Mouse (Mus musculus) embryonic facial prominence, embryonic 13.5 days (tissue): ENCODE results near the gene P2rx3. TPM values are rescaled to one million over a fixed set of nuclear protein-coding genes. Genes with fewer than 3 reads are reported as not detected.
A peak's percentile ranks its signal among the peaks of the same experiment; 100 is the strongest.

ENCODE experiments used
- ATAC-seq: fragments of 200-750 bp; cut with Nextera tagmentation; 2 replicates; pipeline ENCODE4 v1.8.0; 2017; ENCODE audit warnings: low read depth; ENCODE audit not compliant: insufficient number of reproducible peaks, insufficient read depth, low FRiP score, low TSS enrichment
- H3K27ac ChIP-seq: fragments of 300-500 bp; sonication (generic); 2 replicates; pipeline ENCODE4 v1.5.1; 2015; ENCODE audit warnings: moderate library complexity, mild to moderate bottlenecking, inconsistent platforms
- H3K27me3 ChIP-seq: fragments of 300-500 bp; sonication (generic); 2 replicates; pipeline ENCODE4 v1.6.1; 2015; ENCODE audit warnings: mild to moderate bottlenecking, inconsistent platforms
- H3K36me3 ChIP-seq: fragments of 300-500 bp; sonication (generic); 2 replicates; pipeline ENCODE4 v1.6.1; 2015; ENCODE audit warnings: mild to moderate bottlenecking, inconsistent platforms
- H3K4me1 ChIP-seq: fragments of 300-500 bp; sonication (generic); 2 replicates; pipeline ENCODE4 v1.6.1; 2015; ENCODE audit warnings: inconsistent platforms
- H3K4me2 ChIP-seq: fragments of 300-500 bp; sonication (generic); 2 replicates; pipeline ENCODE4 v1.6.1; 2015; ENCODE audit warnings: moderate library complexity, mild to moderate bottlenecking, inconsistent platforms
- H3K4me3 ChIP-seq: fragments of 300-500 bp; sonication (generic); 2 replicates; pipeline ENCODE4 v1.5.1; 2015; ENCODE audit warnings: mild to moderate bottlenecking, inconsistent platforms
- H3K9ac ChIP-seq: fragments of 300-500 bp; sonication (generic); 2 replicates; pipeline ENCODE4 v1.6.1; 2015; ENCODE audit warnings: mild to moderate bottlenecking, inconsistent platforms
- H3K9me3 ChIP-seq: fragments of 300-500 bp; sonication (generic); 2 replicates; pipeline ENCODE4 v1.6.1; 2016; ENCODE audit warnings: inconsistent platforms
- WGBS: fragments of 180-500 bp; shearing (Covaris S2); methylation state at CpG from one replicate; pipeline ENCODE4 v1.1.7; 2015; ENCODE audit warnings: mixed read lengths; 5-methylcytosine and 5-hydroxymethylcytosine counted together
- polyA plus RNA-seq: library from polyadenylated mRNA; unstranded; fragments of >200 nt; fragmentation: Nextera tagmentation; extraction: Ambion mirVana; gene quantifications from 2 replicates; pipeline ENCODE4 v1.2.1, GENCODE M21; 2015

P2rx3 gene
- polyA plus RNA-seq, 1 experiment from 2014 or later: 1.1 TPM

DNA sequence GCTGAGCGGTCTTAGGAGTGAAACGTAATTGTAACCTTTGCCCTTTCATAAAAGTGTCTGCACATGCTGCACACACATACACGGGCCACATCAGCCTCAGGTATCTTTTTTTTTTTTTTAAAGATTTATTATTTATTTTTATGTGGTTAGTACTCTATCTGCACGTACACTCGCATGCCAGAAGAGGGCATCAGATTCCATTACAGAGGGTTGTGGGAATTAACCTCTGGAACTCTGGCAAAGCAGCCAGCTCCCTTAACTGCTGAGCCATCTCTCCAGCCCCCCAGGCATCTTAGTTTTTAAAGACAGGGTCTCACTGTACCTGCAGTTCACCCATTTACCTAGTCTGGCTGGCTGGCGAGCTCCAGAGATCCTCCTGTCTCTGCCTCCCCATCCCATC is 22.4 kb upstream of the P2rx3 start:
- Histone ChIP-seq H3K4me1 (peaks cover 17% of the 10 kb centered on the region), H3K36me3 (peaks cover 89% of the 10 kb centered on the region), H3K4me3 (no peak overlapping the region), H3K9ac (no peak overlapping the region), H3K27me3 (no peaks in the 10 kb centered on the region), H3K27ac (peak overlapping the region; percentile 77), H3K9me3 (no peaks in the 10 kb centered on the region), H3K4me2 (peak overlapping the region; percentile 67; the same call in 1 of the 2 replicates)
- WGBS: 89% methylated on average over 6 of the region's 6 CpGs
- ATAC-seq: no peak

DNA sequence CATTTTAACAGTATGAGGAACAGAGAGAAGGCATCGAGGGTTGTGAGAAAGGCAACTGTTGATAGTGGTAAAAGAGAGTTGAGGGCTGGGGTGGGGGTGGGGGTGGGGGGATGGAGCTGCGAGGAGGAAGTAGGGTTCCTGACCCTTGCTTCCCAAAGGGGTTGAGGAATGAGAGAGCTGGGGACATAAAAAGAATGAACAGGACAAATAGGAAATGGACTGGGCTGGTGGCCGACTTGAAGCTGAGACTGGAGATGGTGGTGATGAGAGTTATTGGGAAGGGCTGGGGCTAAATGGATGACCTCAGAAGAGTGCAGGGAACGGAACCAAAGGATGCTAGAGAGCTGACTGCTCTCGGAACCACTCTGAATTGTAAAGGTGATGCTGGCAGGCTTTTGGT is 19.4 kb upstream of the P2rx3 start:
- no peaks in the 10 kb centered on the region for H3K9me3 ChIP-seq
- ATAC-seq: no peak
- H3K27me3 ChIP-seq: no peaks in the 10 kb centered on the region
- H3K4me1 ChIP-seq: peaks cover 30% of the 10 kb centered on the region
- no peak overlapping the region for H3K4me2 ChIP-seq
- no peak overlapping the region for H3K4me3 ChIP-seq
- H3K9ac ChIP-seq: no peak overlapping the region
- H3K27ac ChIP-seq: no peak overlapping the region
- WGBS: 56% methylated on average over 5 of the region's 5 CpGs
- peaks cover 89% of the 10 kb centered on the region for H3K36me3 ChIP-seq

- ATAC-seq: no peak
Observed at GRCm38 (mm10) chr2:85053192-85053816, 16.0 kb upstream of the P2rx3 start.

GRCm38 (mm10) chr2:85050746-85051145 is 13.5 kb upstream of the P2rx3 start:
- Histone ChIP-seq H3K4me2 (peak overlapping the region; percentile 77), H3K9me3 (no peaks in the 10 kb centered on the region), H3K36me3 (peaks cover 58% of the 10 kb centered on the region), H3K4me1 (peaks cover 57% of the 10 kb centered on the region), H3K27ac (peak overlapping the region; percentile 98), H3K4me3 (peak overlapping the region; percentile 64), H3K27me3 (no peaks in the 10 kb centered on the region), H3K9ac (peak overlapping the region; percentile 71)
- ATAC-seq: no peak
- whole genome bisulfite sequencing: 30% methylated on average over 9 of the region's 9 CpGs

More at GRCm38 (mm10) chr2:85053192-85053816, 16.0 kb upstream of the P2rx3 start:
- H3K27ac ChIP-seq: no peak overlapping the region
- no peak overlapping the region for H3K9ac ChIP-seq
- peaks cover 69% of the 10 kb centered on the region for H3K36me3 ChIP-seq
- no peak overlapping the region for H3K4me2 ChIP-seq
- no peaks in the 10 kb centered on the region for H3K9me3 ChIP-seq
- peaks cover 44% of the 10 kb centered on the region for H3K4me1 ChIP-seq
- H3K4me3 ChIP-seq: no peak overlapping the region
- 80% methylated on average over 5 of the region's 5 CpGs for WGBS
- no peaks in the 10 kb centered on the region for H3K27me3 ChIP-seq

- peak overlapping the region; percentile 64 for H3K4me3 ChIP-seq
- H3K27me3 ChIP-seq: no peaks in the 10 kb centered on the region
- no peaks in the 10 kb centered on the region for H3K9me3 ChIP-seq
- H3K4me1 ChIP-seq: peaks cover 57% of the 10 kb centered on the region
- H3K4me2 ChIP-seq: peak overlapping the region; percentile 77
- H3K27ac ChIP-seq: peak overlapping the region; percentile 98
- peak overlapping the region; percentile 71 for H3K9ac ChIP-seq
- WGBS: 3% methylated on average over 10 of the region's 10 CpGs
- ATAC-seq: peak; percentile 35
- H3K36me3 ChIP-seq: peaks cover 58% of the 10 kb centered on the region
Observed at GRCm38 (mm10) chr2:85050001-85050634, 12.9 kb upstream of the P2rx3 start.

GRCm38 (mm10) chr2:85049277-85049676 is 12.0 kb upstream of the P2rx3 start:
- ATAC-seq: no peak
- peak overlapping the region; percentile 64 for H3K4me3 ChIP-seq
- peaks cover 57% of the 10 kb centered on the region for H3K4me1 ChIP-seq
- H3K9ac ChIP-seq: peak overlapping the region; percentile 84; the same call in 1 of the 2 replicates
- no peaks in the 10 kb centered on the region for H3K27me3 ChIP-seq
- WGBS: 33% methylated on average over 4 of the region's 4 CpGs
- H3K9me3 ChIP-seq: no peaks in the 10 kb centered on the region
- H3K36me3 ChIP-seq: peaks cover 57% of the 10 kb centered on the region
- peak overlapping the region; percentile 98 for H3K27ac ChIP-seq
- peak overlapping the region; percentile 77 for H3K4me2 ChIP-seq

DNA sequence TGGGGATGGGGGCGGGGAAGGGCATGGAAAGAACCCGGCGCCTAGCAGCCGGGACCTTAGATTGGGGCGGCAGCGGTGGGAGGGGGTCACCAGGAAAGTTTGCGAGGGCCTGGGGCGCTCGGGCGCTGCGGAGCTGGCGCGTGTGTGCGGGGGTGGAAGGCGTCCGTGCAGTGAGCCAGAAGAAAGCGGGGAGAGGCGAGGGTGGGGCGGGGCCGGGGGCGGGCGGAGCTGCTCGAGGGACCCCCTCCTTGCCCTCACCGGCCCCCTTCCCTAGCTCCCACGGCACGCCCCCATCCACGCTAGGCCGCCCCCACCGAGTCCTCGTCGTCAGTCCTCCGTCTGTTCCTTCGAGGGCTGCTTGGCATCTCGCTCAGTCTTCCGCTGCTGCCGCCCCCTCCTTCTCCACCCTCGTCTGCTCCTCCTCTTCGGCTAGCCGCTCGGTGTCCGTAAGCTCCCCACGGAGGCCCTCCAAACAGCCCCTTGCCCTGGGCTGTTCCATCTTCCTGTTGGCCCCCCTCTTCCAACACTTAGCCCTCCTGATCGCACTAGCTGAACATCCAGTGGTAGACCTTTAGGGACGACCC is 11.0 kb upstream of the P2rx3 start:
- Histone ChIP-seq H3K4me3 (peak overlapping the region; percentile 64), H3K4me2 (peak overlapping the region; percentile 77), H3K27ac (peak overlapping the region; percentile 98), H3K9ac (peak overlapping the region; percentile 84), H3K27me3 (no peaks in the 10 kb centered on the region), H3K4me1 (peaks cover 57% of the 10 kb centered on the region), H3K9me3 (no peaks in the 10 kb centered on the region), H3K36me3 (peaks cover 57% of the 10 kb centered on the region)
- WGBS: under 1% methylated on average over 37 of the region's 44 CpGs
- peak; percentile 70 for ATAC-seq

DNA sequence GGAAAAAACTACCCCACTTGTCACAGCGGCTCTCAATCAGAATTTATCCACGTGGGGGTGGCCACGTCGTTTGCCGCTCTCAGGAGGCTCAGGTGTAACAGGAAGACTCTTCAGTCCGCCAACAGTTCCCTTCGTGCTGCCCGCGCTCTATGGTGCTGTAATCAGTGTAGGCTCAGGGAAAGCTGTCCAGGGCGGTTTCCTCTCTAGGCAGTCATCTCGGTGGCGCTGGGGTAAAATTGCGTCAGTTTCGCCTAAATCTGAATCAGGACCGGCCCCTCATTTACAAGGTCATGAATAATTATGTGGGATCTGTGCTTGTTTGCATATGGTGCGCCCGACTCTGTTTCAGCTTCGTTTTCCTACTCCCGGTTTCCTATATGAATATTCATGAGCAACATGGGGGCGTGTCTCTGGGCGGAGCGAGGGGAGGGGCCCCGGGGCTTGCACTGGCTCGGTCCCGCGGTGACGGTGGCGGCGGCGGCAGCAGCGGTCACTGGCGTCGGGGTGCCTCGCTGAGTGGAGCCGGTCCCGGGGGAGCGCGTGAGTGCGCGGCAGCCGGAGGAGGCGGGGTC is 10.4 kb upstream of the P2rx3 start, which contains the start of gene Tnks1bp1:
Gene Tnks1bp1 (plus strand): TSS at position 427 of the 572 bp plus-strand sequence.
- H3K4me1 ChIP-seq: peaks cover 53% of the 10 kb centered on the region
- H3K4me3 ChIP-seq: peak within 1 kb of the TSS; percentile 64
- no peaks in the 10 kb centered on the region for H3K27me3 ChIP-seq
- H3K9me3 ChIP-seq: no peaks in the 10 kb centered on the region
- peak within 1 kb of the TSS; percentile 84 for H3K9ac ChIP-seq
- peaks cover 57% of the 10 kb centered on the region for H3K36me3 ChIP-seq
- under 1% methylated on average over 42 of the region's 42 CpGs for WGBS
- peak within 1 kb of the TSS; percentile 98 for H3K27ac ChIP-seq
- peak within 1 kb of the TSS; percentile 77 for H3K4me2 ChIP-seq
- ATAC-seq: peak; percentile 74

DNA sequence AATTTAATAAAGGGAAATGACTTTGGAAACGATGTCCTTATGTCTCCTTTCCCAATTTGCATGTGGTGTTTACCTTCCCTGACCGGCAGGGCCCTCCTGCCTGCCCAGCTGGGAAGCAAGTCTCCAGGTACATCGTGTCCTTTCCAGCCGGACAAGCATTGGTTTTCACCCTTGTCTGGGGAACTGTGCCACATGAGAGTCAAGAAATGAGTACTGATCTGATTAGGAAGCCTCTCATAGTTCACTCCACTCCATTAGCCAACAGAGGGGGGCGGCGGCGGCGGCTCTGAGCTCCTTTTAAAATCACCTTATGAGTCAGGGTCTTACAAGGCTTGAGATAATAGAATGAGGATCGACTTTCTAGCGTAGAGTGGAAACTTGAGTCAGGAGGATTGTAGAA is 9.8 kb upstream of the P2rx3 start:
- Histone ChIP-seq H3K9me3 (no peaks in the 10 kb centered on the region), H3K27me3 (no peaks in the 10 kb centered on the region), H3K9ac (peak overlapping the region; percentile 84), H3K4me2 (peak overlapping the region; percentile 77), H3K4me1 (peaks cover 47% of the 10 kb centered on the region), H3K36me3 (peaks cover 57% of the 10 kb centered on the region), H3K27ac (peak overlapping the region; percentile 98), H3K4me3 (peak overlapping the region; percentile 64)
- WGBS: 42% methylated on average over 10 of the region's 10 CpGs
- ATAC-seq: no peak

GRCm38 (mm10) chr2:85046222-85046621 is 9.0 kb upstream of the P2rx3 start:
- no peak overlapping the region for H3K4me2 ChIP-seq
- no peaks in the 10 kb centered on the region for H3K9me3 ChIP-seq
- H3K9ac ChIP-seq: peak overlapping the region; percentile 84; the same call in 1 of the 2 replicates
- no peak for ATAC-seq
- H3K4me3 ChIP-seq: no peak overlapping the region
- H3K27ac ChIP-seq: 0 out of 2 replicates have a peak overlapping the region, but pooled peaks have one; percentile 98
- H3K36me3 ChIP-seq: peaks cover 58% of the 10 kb centered on the region
- peaks cover 39% of the 10 kb centered on the region for H3K4me1 ChIP-seq
- 80% methylated on average over 8 of the region's 8 CpGs for WGBS
- no peaks in the 10 kb centered on the region for H3K27me3 ChIP-seq

DNA sequence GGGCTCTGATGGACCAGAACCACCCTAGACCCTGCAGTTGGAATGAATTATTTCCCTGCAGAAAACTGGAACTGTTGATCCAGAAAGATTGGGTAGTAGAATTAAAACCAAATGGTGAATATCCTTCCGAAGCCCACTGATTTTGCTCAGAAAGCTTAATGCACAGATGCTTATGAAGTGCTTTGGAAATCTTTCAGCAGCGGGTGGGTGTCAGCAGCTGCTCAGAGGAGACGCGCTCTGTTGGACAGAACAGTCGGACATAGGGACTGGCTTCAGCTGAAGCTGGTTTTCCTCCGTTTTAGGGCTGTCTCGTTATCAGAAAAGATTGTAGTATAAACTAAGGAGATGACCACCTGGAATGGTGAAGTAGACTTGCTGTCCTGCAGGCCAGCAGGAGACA is 6.4 kb upstream of the P2rx3 start:
- H3K9me3 ChIP-seq: no peaks in the 10 kb centered on the region
- WGBS: 79% methylated on average over 7 of the region's 7 CpGs
- H3K4me3 ChIP-seq: no peak overlapping the region
- H3K27me3 ChIP-seq: no peaks in the 10 kb centered on the region
- H3K9ac ChIP-seq: no peak overlapping the region
- H3K27ac ChIP-seq: no peak overlapping the region
- no peak overlapping the region for H3K4me2 ChIP-seq
- no peak for ATAC-seq
- H3K36me3 ChIP-seq: peaks cover 81% of the 10 kb centered on the region
- H3K4me1 ChIP-seq: peaks cover 15% of the 10 kb centered on the region
